Mouse (Mus musculus): ENCODE measurements around the gene Prss16.

- no peak for TF ChIP-seq CTCF (IDR thresholded peaks at IDR 0.05; ENCODE audit: borderline replicate concordance, insufficient read depth, low read length)
- no peak for TF ChIP-seq POLR2A (IDR thresholded peaks at IDR 0.05; ENCODE audit: low read depth, low read length)
Measured at GRCm38 (mm10) chr13:21969816-21970215, 39.7 kb downstream of the Prss16 start.
